Mouse (Mus musculus) forebrain, embryonic 16.5 days (tissue): ENCODE measurements around the gene Tead2. TPM values are rescaled to one million over a fixed set of nuclear protein-coding genes. Genes with fewer than 3 reads are reported as not detected.
A peak's percentile ranks its signal among the peaks of the same experiment; 100 is the strongest.
"Not testable (repeated sequence)": the region's sequence is repeated elsewhere in the genome, so short reads cannot be mapped to it uniquely, and the experiment has no call there.

Experiments used
- ATAC-seq: fragments of 200-750 bp; cut with Nextera tagmentation; 2 replicates; pipeline ENCODE4 v1.8.0; 2017; ENCODE audit warnings: mild to moderate bottlenecking, moderate library complexity
- H3K27ac ChIP-seq: fragments of 300-500 bp; sonication (generic); 2 replicates; pipeline ENCODE4 v1.5.1; 2014; ENCODE audit warnings: low read length, control low read depth
- H3K27me3 ChIP-seq: fragments of 300-500 bp; sonication (generic); replicated peaks from 2 replicates; pipeline ENCODE4 v1.6.1; 2014; ENCODE audit warnings: low read length; ENCODE audit not compliant: control insufficient read depth, insufficient read depth
- H3K36me3 ChIP-seq: fragments of 300-500 bp; sonication (generic); 2 replicates; pipeline ENCODE4 v1.6.1; 2014; ENCODE audit not compliant: control insufficient read depth, insufficient read depth
- H3K4me1 ChIP-seq: fragments of 300-500 bp; sonication (generic); replicated peaks from 2 replicates; pipeline ENCODE4 v1.6.1; 2014; ENCODE audit warnings: low read length; ENCODE audit not compliant: control insufficient read depth, insufficient read depth
- H3K4me2 ChIP-seq: fragments of 300-500 bp; sonication (generic); 2 replicates; pipeline ENCODE4 v1.6.1; 2014; ENCODE audit warnings: mild to moderate bottlenecking, low read length, control low read depth
- H3K4me3 ChIP-seq: fragments of 300-500 bp; sonication (generic); replicated peaks from 2 replicates; pipeline ENCODE4 v1.5.1; 2014; ENCODE audit warnings: mild to moderate bottlenecking, low read length, control low read depth
- H3K9ac ChIP-seq: fragments of 300-500 bp; sonication (generic); replicated peaks from 2 replicates; pipeline ENCODE4 v1.6.1; 2014; ENCODE audit warnings: low read depth, low read length, control low read depth
- H3K9me3 ChIP-seq: fragments of 300-500 bp; sonication (generic); 2 replicates; pipeline ENCODE4 v1.6.1; 2016; ENCODE audit warnings: low read length; ENCODE audit not compliant: control insufficient read depth
- WGBS: fragments of 180-500 bp; shearing (Covaris S2); extraction: QIAGEN DNeasy Blood & Tissue Kit; methylation state at CpG from one replicate; pipeline ENCODE4 v1.1.7; 2014; 5-methylcytosine and 5-hydroxymethylcytosine counted together
- polyA plus RNA-seq: library from polyadenylated mRNA; unstranded; fragments of >200 nt; fragmentation: Nextera tagmentation; extraction: Ambion mirVana; gene quantifications from 2 replicates; pipeline ENCODE4 v1.2.1, GENCODE M21; 2015

Gene Tead2
- polyA plus RNA-seq, 1 experiment from 2014 or later, result 79.5 TPM

DNA sequence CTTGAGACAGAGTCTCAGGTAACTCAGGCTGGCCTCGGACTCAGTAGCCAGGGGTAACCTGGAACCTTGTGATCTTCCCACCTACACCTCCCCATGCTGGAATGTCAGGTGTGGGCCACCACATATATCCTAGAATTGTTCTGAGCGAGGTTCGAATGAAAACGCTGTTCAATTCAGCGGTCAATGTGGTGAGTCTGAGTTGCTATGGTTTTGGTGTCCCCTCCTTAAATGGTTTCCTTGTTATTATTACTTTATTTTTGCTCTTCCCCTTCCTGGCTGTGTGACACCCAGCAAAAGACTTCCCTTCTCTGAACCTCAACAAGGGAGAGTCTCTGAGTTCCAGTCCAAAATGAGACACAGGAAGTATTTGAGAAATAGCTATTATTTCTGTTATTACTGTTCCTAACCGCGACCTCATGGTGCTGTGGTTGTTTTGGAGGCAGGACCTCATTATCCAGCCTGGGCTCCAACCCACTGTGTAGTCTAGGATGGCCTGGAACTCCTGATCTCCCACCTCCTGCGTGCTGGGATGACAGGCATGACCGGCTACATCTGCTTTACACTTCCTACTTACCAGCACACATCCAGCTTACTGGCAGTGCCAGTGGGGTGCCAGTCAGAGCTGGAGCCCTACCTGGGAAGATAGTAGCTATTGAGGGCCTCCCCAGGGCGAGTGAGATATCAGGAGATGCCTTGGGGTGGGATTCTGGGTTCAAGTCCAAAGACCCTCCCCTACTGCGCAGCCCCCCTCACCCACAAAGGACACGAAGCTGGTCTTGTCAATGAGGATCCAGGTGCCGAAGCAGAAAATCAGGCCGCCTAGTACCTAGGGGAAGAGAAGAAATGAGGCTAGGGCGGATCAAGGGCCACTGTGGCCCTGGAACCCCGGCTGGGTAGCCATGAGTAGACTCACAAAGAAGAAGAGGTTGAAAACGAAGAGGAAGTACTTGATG is 22.5 kb downstream of the Tead2 start:
- H3K4me3 ChIP-seq, result no peak overlapping the region
- H3K36me3 ChIP-seq, result no peaks in the 10 kb centered on the region
- no peak for ATAC-seq
- H3K4me2 ChIP-seq, result no peak overlapping the region
- no peak overlapping the region for H3K27ac ChIP-seq
- no peak overlapping the region for H3K9ac ChIP-seq
- H3K9me3 ChIP-seq, result no peaks in the 10 kb centered on the region
- H3K4me1 ChIP-seq, result peaks cover 30% of the 10 kb centered on the region
- H3K27me3 ChIP-seq, result peaks cover 18% of the 10 kb centered on the region
- WGBS, result 74% methylated on average over 17 of the region's 17 CpGs

GRCm38 (mm10) chr7:45238723-45239496 is 23.4 kb downstream of the Tead2 start, which contains the start of gene Cd37:
TSS of gene Cd37 (minus strand) at chr7:45239115.
- H3K4me3 ChIP-seq, result no peak within 1 kb of the TSS
- ATAC-seq, result no peak
- WGBS, result 45% methylated on average over 20 of the region's 20 CpGs

DNA sequence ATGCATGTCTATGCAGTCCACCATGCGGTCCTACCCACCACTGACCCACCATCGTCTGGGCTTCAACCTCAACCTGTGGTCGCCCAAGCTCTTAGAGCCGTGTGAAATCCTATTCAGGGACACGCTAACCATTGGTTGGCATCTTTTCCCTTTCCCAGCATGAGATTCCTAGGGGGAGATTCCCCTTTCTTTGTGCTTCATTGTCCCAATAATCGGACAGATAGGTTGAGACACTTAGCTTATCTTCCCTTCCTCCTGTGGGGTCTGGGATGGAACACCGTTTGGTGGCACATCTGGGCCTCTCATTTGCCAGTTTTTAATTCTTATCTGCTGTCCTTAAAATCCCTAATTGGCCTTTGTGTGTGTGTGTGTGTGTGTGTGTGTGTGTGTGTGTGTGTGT is 24.6 kb downstream of the Tead2 start:
- no peak overlapping the region for H3K27ac ChIP-seq
- peaks cover 11% of the 10 kb centered on the region for H3K4me1 ChIP-seq
- peaks cover 18% of the 10 kb centered on the region for H3K27me3 ChIP-seq
- no peak for ATAC-seq
- H3K4me3 ChIP-seq, result no peak overlapping the region
- whole genome bisulfite sequencing, result 62% methylated on average over 7 of the region's 7 CpGs
- H3K9me3 ChIP-seq, result no peaks in the 10 kb centered on the region
- no peaks in the 10 kb centered on the region for H3K36me3 ChIP-seq
- peak overlapping the region; percentile 80 for H3K4me2 ChIP-seq
- H3K9ac ChIP-seq, result no peak overlapping the region

More at GRCm38 (mm10) chr7:45238723-45239496, 23.4 kb downstream of the Tead2 start, which contains the start of gene Cd37:
- no peak within 1 kb of the TSS for H3K27ac ChIP-seq
- H3K9me3 ChIP-seq, result no peaks in the 10 kb centered on the region
- peaks cover 23% of the 10 kb centered on the region for H3K4me1 ChIP-seq
- no peaks in the 10 kb centered on the region for H3K36me3 ChIP-seq
- H3K4me2 ChIP-seq, result no peak within 1 kb of the TSS
- no peak within 1 kb of the TSS for H3K9ac ChIP-seq
- peaks cover 18% of the 10 kb centered on the region for H3K27me3 ChIP-seq

DNA sequence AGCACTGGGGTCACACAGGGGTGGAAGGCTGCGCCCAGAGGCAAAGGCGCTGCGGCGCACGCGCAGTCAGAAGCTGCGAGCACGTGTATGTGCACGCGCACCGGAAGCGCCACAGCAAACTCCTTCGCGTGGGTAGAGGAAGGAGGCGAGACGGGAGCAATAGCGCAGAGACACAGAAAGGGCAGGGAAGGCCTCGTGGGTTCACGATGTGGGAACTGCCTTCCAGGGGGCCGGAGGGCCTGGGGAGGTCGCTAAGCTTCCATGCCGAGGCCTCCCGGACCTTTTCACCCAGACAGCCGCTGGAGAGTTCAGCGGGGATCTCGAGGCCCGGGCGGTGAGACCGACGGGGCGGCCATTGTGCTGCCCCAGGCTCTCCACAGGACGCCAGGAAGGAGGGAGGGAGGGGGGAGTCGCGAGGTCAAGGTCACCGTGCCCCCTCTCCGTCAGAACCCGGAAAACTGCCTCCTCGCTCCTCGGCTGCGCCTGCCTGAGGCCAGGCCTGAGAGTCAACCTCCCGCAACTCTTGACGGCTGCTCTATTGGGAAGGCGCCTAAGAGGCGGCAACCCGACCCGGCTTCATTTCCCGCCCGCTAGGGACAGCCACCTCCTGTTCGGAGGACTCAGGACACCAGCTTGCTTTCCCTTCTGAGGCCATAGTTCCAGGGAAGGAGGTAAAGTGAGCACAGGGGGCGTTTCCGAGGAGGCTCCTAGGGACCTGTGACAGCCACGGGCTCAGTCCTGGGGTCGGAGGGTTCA is 25.3 kb downstream of the Tead2 start, which contains the start of gene Slc6a16:
Gene Slc6a16 (plus strand): TSS at position 453 of the 756 bp plus-strand sequence.
- Histone ChIP-seq H3K27ac (no peak within 1 kb of the TSS), H3K9me3 (no peaks in the 10 kb centered on the region), H3K27me3 (peaks cover 18% of the 10 kb centered on the region), H3K4me2 (peak within 1 kb of the TSS; percentile 80), H3K4me3 (peak within 1 kb of the TSS; percentile 47), H3K9ac (peak within 1 kb of the TSS; percentile 61), H3K36me3 (no peaks in the 10 kb centered on the region), H3K4me1 (peaks cover 10% of the 10 kb centered on the region)
- WGBS, result 11% methylated on average over 53 of the region's 53 CpGs
- peak; percentile 62 for ATAC-seq

DNA sequence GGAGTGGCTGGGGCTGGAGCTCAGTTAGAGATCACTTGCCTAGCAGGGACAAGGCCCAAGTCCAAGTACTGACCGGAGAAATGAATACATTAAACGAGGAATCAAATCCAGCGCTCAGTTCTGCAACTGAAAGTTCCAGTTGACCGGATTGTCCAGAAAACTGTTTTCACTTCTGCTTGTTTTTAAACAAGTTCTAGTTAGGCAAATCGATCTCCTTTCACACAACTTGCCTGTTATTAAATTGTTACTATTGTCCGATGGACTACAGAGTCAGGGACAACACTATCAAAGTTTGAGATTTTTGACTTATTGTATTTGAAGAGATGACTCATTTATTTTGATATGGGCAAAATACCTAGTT is 25.8 kb downstream of the Tead2 start:
- Histone ChIP-seq H3K9me3 (no peaks in the 10 kb centered on the region), H3K27me3 (peaks cover 18% of the 10 kb centered on the region), H3K4me1 (peaks cover 10% of the 10 kb centered on the region), H3K36me3 (no peaks in the 10 kb centered on the region), H3K27ac (no peak overlapping the region), H3K4me3 (peak overlapping the region; percentile 47), H3K4me2 (peak overlapping the region; percentile 80), H3K9ac (no peak overlapping the region)
- 79% methylated on average over 6 of the region's 6 CpGs for WGBS
- no peak for ATAC-seq

- WGBS, result 38% methylated on average over 3 of the region's 3 CpGs
- no peaks in the 10 kb centered on the region for H3K27me3 ChIP-seq
- no peak overlapping the region for H3K27ac ChIP-seq
- H3K4me1 ChIP-seq, result no peaks in the 10 kb centered on the region
- H3K36me3 ChIP-seq, result no peaks in the 10 kb centered on the region
- no peak overlapping the region for H3K4me3 ChIP-seq
- no peaks in the 10 kb centered on the region for H3K9me3 ChIP-seq
- no peak overlapping the region for H3K9ac ChIP-seq
- no peak for ATAC-seq
- no peak overlapping the region for H3K4me2 ChIP-seq
These were observed 32.1 kb downstream of the Tead2 start for GRCm38 (mm10) chr7:45247666-45248065.

- no peak for ATAC-seq
- Histone ChIP-seq H3K4me2 (no peak overlapping the region), H3K27me3 (no peaks in the 10 kb centered on the region)
These were observed 38.3 kb downstream of the Tead2 start for GRCm38 (mm10) chr7:45253806-45254205.

GRCm38 (mm10) chr7:45255822-45256221 is 40.3 kb downstream of the Tead2 start:
- H3K4me1 ChIP-seq, H3K27me3 ChIP-seq, H3K36me3 ChIP-seq, ATAC-seq, H3K4me2 ChIP-seq, H3K9ac ChIP-seq, H3K9me3 ChIP-seq, H3K4me3 ChIP-seq, H3K27ac ChIP-seq: not testable (repeated sequence)
- WGBS, result 86% methylated on average over 5 of the region's 7 CpGs

More at GRCm38 (mm10) chr7:45253806-45254205, 38.3 kb downstream of the Tead2 start:
- WGBS, result 92% methylated on average over 8 of the region's 8 CpGs
- H3K9ac ChIP-seq, result no peak overlapping the region
- no peaks in the 10 kb centered on the region for H3K9me3 ChIP-seq
- H3K36me3 ChIP-seq, result no peaks in the 10 kb centered on the region
- H3K4me1 ChIP-seq, result no peaks in the 10 kb centered on the region
- H3K4me3 ChIP-seq, result no peak overlapping the region
- H3K27ac ChIP-seq, result no peak overlapping the region
